Mouse (Mus musculus) midbrain, embryonic 13.5 days (tissue): ENCODE results near the gene Tnc. TPM values are rescaled to one million over a fixed set of nuclear protein-coding genes. Genes with fewer than 3 reads are reported as not detected.
"Not testable (repeated sequence)": the region's sequence is repeated elsewhere in the genome, so short reads cannot be mapped to it uniquely, and the experiment has no call there.

Experiments
- ATAC-seq: fragments of 200-750 bp; cut with Nextera tagmentation; 2 replicates; pipeline ENCODE4 v1.8.0; 2017; ENCODE audit warnings: mild to moderate bottlenecking, moderate TSS enrichment, moderate library complexity
- H3K27ac ChIP-seq: fragments of 300-500 bp; sonication (generic); 2 replicates; pipeline ENCODE4 v1.5.1; 2015; ENCODE audit warnings: inconsistent platforms, mild to moderate bottlenecking, moderate library complexity
- H3K27me3 ChIP-seq: fragments of 300-500 bp; sonication (generic); 2 replicates; pipeline ENCODE4 v1.6.1; 2015; ENCODE audit warnings: mild to moderate bottlenecking, inconsistent platforms
- H3K36me3 ChIP-seq: fragments of 300-500 bp; sonication (generic); 2 replicates; pipeline ENCODE4 v1.6.1; 2015; ENCODE audit warnings: mild to moderate bottlenecking, inconsistent platforms
- H3K4me1 ChIP-seq: fragments of 300-500 bp; sonication (generic); replicated peaks from 2 replicates; pipeline ENCODE4 v1.6.1; 2015; ENCODE audit warnings: inconsistent platforms
- H3K4me2 ChIP-seq: fragments of 300-500 bp; sonication (generic); replicated peaks from 2 replicates; pipeline ENCODE4 v1.6.1; 2015; ENCODE audit warnings: moderate library complexity, mild to moderate bottlenecking, inconsistent platforms
- H3K4me3 ChIP-seq: fragments of 300-500 bp; sonication (generic); replicated peaks from 2 replicates; pipeline ENCODE4 v1.5.1; 2015; ENCODE audit warnings: mild to moderate bottlenecking, inconsistent platforms
- H3K9ac ChIP-seq: fragments of 300-500 bp; sonication (generic); replicated peaks from 2 replicates; pipeline ENCODE4 v1.6.1; 2015; ENCODE audit warnings: mild to moderate bottlenecking, inconsistent platforms
- H3K9me3 ChIP-seq: fragments of 300-500 bp; sonication (generic); 2 replicates; pipeline ENCODE4 v1.6.1; 2016; ENCODE audit warnings: mild to moderate bottlenecking, inconsistent platforms
- WGBS: fragments of 180-500 bp; shearing (Covaris S2); methylation state at CpG from one replicate; pipeline ENCODE4 v1.1.7; 2015; 5-methylcytosine and 5-hydroxymethylcytosine counted together
- polyA plus RNA-seq: library from polyadenylated mRNA; unstranded; fragments of >200 nt; fragmentation: Nextera tagmentation; extraction: Ambion mirVana; gene quantifications from 2 replicates; pipeline ENCODE4 v1.2.1, GENCODE M21; 2015

Tnc gene
- polyA plus RNA-seq, 1 experiment from 2014 or later, result 12.9 TPM

DNA sequence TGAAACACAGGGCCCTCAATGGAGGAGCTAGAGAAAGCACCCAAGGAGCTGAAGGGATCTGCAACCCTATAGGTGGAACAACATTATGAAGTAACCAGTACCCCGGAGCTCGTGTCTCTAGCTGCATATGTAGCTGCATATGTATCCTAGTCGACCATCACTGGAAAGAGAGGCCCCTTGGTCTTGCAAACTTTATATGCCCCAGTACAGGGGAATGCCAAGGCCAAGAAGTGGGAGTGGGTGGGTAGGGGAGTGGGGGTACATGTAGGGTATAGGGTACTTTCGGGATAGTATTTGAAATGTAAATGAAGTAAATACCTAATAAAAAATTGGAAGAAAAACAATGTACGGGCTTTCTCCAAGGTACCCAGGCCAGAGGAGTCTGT is 98.1 kb downstream of the Tnc start:
- not testable (repeated sequence) for H3K9me3 ChIP-seq, H3K27me3 ChIP-seq, H3K27ac ChIP-seq, H3K36me3 ChIP-seq, H3K9ac ChIP-seq, H3K4me1 ChIP-seq, H3K4me2 ChIP-seq, H3K4me3 ChIP-seq, ATAC-seq
- WGBS, result 86% methylated on average over 5 of the region's 5 CpGs

DNA sequence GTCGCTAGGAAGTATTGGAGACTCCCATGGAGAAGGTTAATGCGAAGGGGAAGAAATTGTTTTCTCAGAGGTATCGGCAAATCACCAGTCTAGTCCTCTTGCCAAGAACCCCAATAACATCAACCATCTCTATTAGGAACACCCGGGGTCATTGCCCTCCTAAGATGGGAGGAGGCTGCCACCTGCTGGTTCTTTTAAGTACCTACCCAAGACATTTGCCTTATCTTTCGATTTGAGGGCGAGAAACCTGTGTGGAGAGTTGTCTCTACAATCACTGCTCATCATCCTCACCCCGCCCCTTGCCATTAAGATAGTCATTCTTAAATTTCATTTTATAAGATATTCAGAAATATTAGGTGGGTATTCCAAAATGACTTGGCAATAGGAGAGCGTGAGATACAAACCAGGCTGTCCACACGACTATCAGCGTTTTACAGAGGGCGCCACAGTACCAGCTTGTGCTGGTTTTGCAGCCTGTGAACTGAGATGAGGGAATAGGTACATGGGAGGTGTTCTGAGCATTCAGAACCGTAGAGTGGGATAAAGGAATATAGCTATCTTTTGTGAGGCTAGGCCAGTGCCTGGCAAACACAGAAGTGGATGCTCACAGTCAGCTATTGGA is 98.6 kb downstream of the Tnc start:
- Histone ChIP-seq H3K27ac (no peak overlapping the region), H3K4me2 (no peak overlapping the region), H3K9me3 (no peaks in the 10 kb centered on the region), H3K9ac (no peak overlapping the region), H3K27me3 (no peaks in the 10 kb centered on the region), H3K4me3 (no peak overlapping the region), H3K4me1 (no peaks in the 10 kb centered on the region), H3K36me3 (no peaks in the 10 kb centered on the region)
- ATAC-seq, result peak; percentile 84
- 37% methylated on average over 12 of the region's 12 CpGs for WGBS

DNA sequence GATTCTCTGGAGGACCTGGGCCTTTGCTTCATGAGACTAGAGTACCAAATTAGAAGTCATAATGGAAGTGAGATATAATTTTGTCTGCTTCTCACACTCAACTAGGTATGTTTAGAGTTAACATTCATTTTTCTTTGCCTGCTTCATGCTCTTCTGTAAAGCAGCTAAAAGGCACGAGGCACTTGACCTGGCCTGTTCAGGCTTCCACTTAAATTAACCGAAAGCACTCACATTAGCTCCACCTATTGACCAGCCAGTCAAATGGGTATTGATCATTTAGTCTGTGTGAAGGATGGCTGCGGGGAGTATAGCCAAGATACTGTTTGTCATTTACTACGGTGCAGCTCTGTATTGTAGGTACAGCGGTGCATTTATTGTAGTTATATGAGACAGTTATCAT is 103.0 kb downstream of the Tnc start:
- 73% methylated on average over 5 of the region's 5 CpGs for WGBS
- Histone ChIP-seq H3K4me3 (no peak overlapping the region), H3K27me3 (no peaks in the 10 kb centered on the region), H3K27ac (no peak overlapping the region), H3K4me2 (no peak overlapping the region), H3K9ac (no peak overlapping the region), H3K9me3 (no peaks in the 10 kb centered on the region), H3K36me3 (no peaks in the 10 kb centered on the region), H3K4me1 (no peaks in the 10 kb centered on the region)
- no peak for ATAC-seq

DNA sequence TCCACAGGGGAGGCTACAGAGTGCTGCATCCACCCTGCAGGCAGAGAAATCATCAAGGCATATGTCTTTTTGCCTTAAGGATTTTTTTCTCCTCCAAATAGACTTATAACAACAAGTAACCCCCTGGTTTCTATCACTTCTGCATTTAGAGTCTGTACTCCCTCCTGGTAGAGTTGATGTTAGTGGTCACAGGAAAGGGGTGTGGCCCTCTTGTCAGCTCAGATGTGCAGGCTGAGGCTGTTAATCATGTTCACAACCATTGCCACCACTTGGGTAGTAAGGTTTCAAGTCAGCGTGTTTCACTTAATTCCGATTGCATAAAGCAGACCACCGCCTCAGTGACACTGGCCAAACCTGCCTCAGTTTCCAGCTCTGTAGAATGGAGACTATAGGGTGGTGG is 103.9 kb downstream of the Tnc start:
- Histone ChIP-seq H3K4me2 (no peak overlapping the region), H3K4me1 (no peaks in the 10 kb centered on the region), H3K4me3 (no peak overlapping the region), H3K9ac (no peak overlapping the region), H3K9me3 (no peaks in the 10 kb centered on the region), H3K36me3 (no peaks in the 10 kb centered on the region), H3K27ac (no peak overlapping the region), H3K27me3 (no peaks in the 10 kb centered on the region)
- ATAC-seq, result no peak
- 95% methylated on average over 3 of the region's 3 CpGs for WGBS

DNA sequence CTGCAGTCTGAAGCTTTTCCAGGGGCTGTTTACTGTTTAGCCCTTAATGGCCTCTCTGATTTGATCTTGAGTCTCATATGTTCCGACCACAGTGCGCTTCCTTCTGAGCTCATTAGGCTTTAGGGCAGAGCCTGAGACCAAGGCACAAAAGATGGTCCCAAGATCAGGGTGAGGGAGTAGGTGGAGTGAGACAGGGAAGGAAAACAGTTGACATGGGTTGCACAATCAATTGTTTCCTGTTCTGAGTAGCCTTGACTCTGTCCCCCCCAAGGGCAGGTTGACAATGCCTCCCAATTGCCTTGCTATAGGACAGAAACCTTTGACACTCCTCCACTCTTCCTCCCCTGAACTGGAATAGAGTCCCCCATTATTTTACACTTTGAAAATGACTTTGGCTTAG is 105.4 kb downstream of the Tnc start:
- Histone ChIP-seq H3K27me3 (no peaks in the 10 kb centered on the region), H3K27ac (no peak overlapping the region), H3K9me3 (no peaks in the 10 kb centered on the region), H3K4me1 (no peaks in the 10 kb centered on the region), H3K9ac (no peak overlapping the region), H3K4me3 (no peak overlapping the region), H3K4me2 (no peak overlapping the region), H3K36me3 (no peaks in the 10 kb centered on the region)
- no peak for ATAC-seq
- WGBS, result 93% methylated on average over 2 of the region's 2 CpGs

- no peak for ATAC-seq
- H3K4me3 ChIP-seq, result no peak overlapping the region
- no peaks in the 10 kb centered on the region for H3K36me3 ChIP-seq
- no peak overlapping the region for H3K9ac ChIP-seq
- no peaks in the 10 kb centered on the region for H3K27me3 ChIP-seq
- H3K9me3 ChIP-seq, result no peaks in the 10 kb centered on the region
- no peak overlapping the region for H3K27ac ChIP-seq
- no peak overlapping the region for H3K4me2 ChIP-seq
- no peaks in the 10 kb centered on the region for H3K4me1 ChIP-seq
- 78% methylated on average over 3 of the region's 3 CpGs for WGBS
Observed at GRCm38 (mm10) chr4:63939428-63939827, 107.4 kb downstream of the Tnc start.

GRCm38 (mm10) chr4:63935960-63936359 is 110.9 kb downstream of the Tnc start:
- WGBS, result 89% methylated on average over 4 of the region's 4 CpGs
- Histone ChIP-seq H3K9me3 (no peaks in the 10 kb centered on the region), H3K27me3 (no peaks in the 10 kb centered on the region), H3K36me3 (no peaks in the 10 kb centered on the region), H3K4me3 (no peak overlapping the region), H3K4me2 (no peak overlapping the region), H3K27ac (no peak overlapping the region), H3K9ac (no peak overlapping the region), H3K4me1 (no peaks in the 10 kb centered on the region)
- no peak for ATAC-seq

DNA sequence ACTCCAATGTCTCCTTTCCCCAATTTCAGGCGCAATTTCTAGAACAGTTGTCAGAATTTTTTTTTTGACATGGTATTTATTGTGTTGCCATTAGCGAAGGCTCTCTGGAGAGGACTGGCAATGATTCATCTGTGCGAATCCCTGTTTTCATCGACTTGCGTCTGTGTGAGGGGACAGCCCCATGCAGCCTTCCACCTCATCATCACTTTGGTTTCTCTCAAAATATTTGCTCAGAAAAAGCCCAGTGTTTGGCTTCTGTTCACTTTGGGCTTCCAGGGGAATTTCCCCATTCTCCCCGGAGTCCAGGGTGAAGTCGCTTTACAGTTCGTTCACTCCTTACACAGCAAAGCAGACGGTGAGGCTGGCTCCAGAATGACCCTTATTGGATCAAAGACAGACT is 111.5 kb downstream of the Tnc start:
- Histone ChIP-seq H3K4me2 (no peak overlapping the region), H3K36me3 (no peaks in the 10 kb centered on the region), H3K27ac (no peak overlapping the region), H3K4me3 (no peak overlapping the region), H3K27me3 (no peaks in the 10 kb centered on the region), H3K4me1 (no peaks in the 10 kb centered on the region), H3K9me3 (no peaks in the 10 kb centered on the region), H3K9ac (no peak overlapping the region)
- 89% methylated on average over 9 of the region's 9 CpGs for WGBS
- ATAC-seq, result no peak

- no peak overlapping the region for H3K4me2 ChIP-seq
- no peaks in the 10 kb centered on the region for H3K27me3 ChIP-seq
- no peak for ATAC-seq
- H3K36me3 ChIP-seq, result no peaks in the 10 kb centered on the region
- H3K4me1 ChIP-seq, result no peaks in the 10 kb centered on the region
- H3K9ac ChIP-seq, result no peak overlapping the region
- H3K27ac ChIP-seq, result no peak overlapping the region
- H3K4me3 ChIP-seq, result no peak overlapping the region
- H3K9me3 ChIP-seq, result no peaks in the 10 kb centered on the region
- 84% methylated on average over 2 of the region's 2 CpGs for WGBS
Observed at GRCm38 (mm10) chr4:63930863-63931262, 116.0 kb downstream of the Tnc start.

GRCm38 (mm10) chr4:63929490-63929889 is 117.3 kb downstream of the Tnc start:
- H3K9ac ChIP-seq, result no peak overlapping the region
- H3K27ac ChIP-seq, result no peak overlapping the region
- ATAC-seq, result no peak
- H3K36me3 ChIP-seq, result no peaks in the 10 kb centered on the region
- H3K27me3 ChIP-seq, result no peaks in the 10 kb centered on the region
- 87% methylated on average over 2 of the region's 2 CpGs for WGBS
- no peaks in the 10 kb centered on the region for H3K4me1 ChIP-seq
- H3K9me3 ChIP-seq, result no peaks in the 10 kb centered on the region
- H3K4me3 ChIP-seq, result no peak overlapping the region
- no peak overlapping the region for H3K4me2 ChIP-seq

DNA sequence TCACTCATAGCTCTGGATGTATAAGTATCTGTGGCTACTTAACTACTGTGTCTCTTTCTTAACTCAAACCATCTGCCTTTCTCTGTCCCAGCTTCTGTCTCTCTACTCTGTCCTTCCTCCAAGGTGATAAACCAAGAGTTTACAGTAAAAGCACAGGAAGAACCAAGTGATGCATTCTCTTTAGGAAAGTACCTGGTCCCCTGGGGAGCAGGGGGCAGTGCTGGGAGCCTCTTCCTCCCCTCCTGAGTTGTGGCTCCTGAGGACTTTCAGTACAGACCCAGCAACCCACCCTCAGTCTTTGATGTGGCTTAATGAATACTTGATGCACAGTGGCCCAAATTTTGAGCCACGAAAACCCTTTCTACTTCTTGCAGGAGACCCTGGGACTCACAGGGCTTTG is 118.6 kb downstream of the Tnc start:
- no peak overlapping the region for H3K27ac ChIP-seq

GRCm38 (mm10) chr4:63917181-63917580 is 129.6 kb downstream of the Tnc start:
- WGBS, result 91% methylated on average over 5 of the region's 5 CpGs
- Histone ChIP-seq H3K27me3 (no peaks in the 10 kb centered on the region), H3K27ac (no peak overlapping the region), H3K4me3 (no peak overlapping the region), H3K4me2 (no peak overlapping the region), H3K4me1 (no peaks in the 10 kb centered on the region), H3K9ac (no peak overlapping the region), H3K36me3 (no peaks in the 10 kb centered on the region), H3K9me3 (no peaks in the 10 kb centered on the region)
- ATAC-seq, result no peak

More for the DNA sequence above, 118.6 kb downstream of the Tnc start:
- no peaks in the 10 kb centered on the region for H3K4me1 ChIP-seq
- no peak for ATAC-seq
- no peaks in the 10 kb centered on the region for H3K36me3 ChIP-seq
- no peak overlapping the region for H3K4me3 ChIP-seq
- no peak overlapping the region for H3K4me2 ChIP-seq
- no peaks in the 10 kb centered on the region for H3K27me3 ChIP-seq
- WGBS, result 76% methylated on average over 1 of the region's 1 CpGs
- no peak overlapping the region for H3K9ac ChIP-seq
- H3K9me3 ChIP-seq, result no peaks in the 10 kb centered on the region

- no peaks in the 10 kb centered on the region for H3K27me3 ChIP-seq
- H3K4me2 ChIP-seq, result no peak overlapping the region
- H3K4me3 ChIP-seq, result no peak overlapping the region
- no peak for ATAC-seq
- no peaks in the 10 kb centered on the region for H3K4me1 ChIP-seq
- no peaks in the 10 kb centered on the region for H3K9me3 ChIP-seq
- 83% methylated on average over 8 of the region's 8 CpGs for WGBS
- no peaks in the 10 kb centered on the region for H3K36me3 ChIP-seq
- H3K9ac ChIP-seq, result no peak overlapping the region
- H3K27ac ChIP-seq, result no peak overlapping the region
Observed at GRCm38 (mm10) chr4:63916753-63917152, 130.1 kb downstream of the Tnc start.
